9 mouse cellular contexts compared by ENCODE assay signal in the genomic region with DNA sequence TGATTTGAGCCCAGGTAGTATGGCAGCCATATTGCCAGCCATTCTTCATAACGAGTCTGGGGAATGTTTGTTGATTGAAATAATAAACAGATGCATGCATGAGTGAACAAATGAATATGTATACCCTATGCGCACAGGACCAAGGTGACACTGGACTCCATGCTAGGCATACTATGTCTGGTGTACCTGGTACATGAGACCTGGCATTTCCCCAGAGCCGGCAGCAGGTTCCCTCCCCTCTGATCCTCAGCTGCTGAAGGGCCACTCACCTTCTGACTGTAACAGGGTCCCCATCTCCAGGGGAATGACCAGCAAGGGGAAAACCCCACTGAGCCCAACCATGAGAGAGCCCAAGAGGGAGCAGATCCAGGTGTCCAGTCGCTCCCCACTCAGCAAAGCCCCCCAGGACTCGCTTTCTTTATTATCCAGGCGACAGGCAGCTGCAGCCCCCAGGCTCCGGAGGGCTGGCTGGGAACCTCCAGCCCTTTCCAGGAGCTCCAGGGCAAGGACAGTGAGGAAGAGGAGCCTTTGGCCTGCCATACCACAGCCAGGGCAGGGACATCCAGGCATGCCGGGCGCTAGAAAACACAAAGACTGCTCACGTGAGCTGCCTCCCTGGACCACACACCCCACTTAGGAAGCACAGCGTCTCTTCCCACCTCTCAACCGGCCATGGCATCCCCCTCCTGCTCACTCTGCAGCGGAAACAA. TPM values are rescaled to one million over a fixed set of nuclear protein-coding genes. Genes with fewer than 3 reads are reported as not detected.
DNase-seq lines count a peak whose midpoint lies in the region; ATAC-seq and TF ChIP-seq lines count a peak whose summit lies in the region.
"Had no signal": no experiment of that assay in that cellular context is flagged by ENCODE, and none has a peak within 500 bp of the region (broad histone marks: within the 10 kb centered on the region; RNA-seq: fewer than 3 reads in every experiment).

No protein-coding gene starts in this region.

- H3K9me3 ChIP-seq in kidney, embryonic 15.5 days (replicated peaks) = no peaks in the 10 kb centered on the region
- no peaks in the 10 kb centered on the region for H3K9me3 ChIP-seq in intestine, postnatal 0 days (ENCODE audit: control insufficient read depth)
- H3K9me3 ChIP-seq in midbrain, postnatal 0 days (ENCODE audit: low read length) = no peaks in the 10 kb centered on the region

- peak overlapping the region; percentile 72 for H3K4me3 ChIP-seq in kidney, embryonic 15.5 days (replicated peaks)
- H3K4me3 ChIP-seq in embryonic fibroblast, embryonic 13.5 days (ENCODE audit: insufficient read depth, low read length) = peak overlapping the region; percentile 80
- peak overlapping the region; percentile 1; the same call in 1 of the 2 replicates for H3K4me3 ChIP-seq in intestine, postnatal 0 days (ENCODE audit: low read depth, low read length)
- peak overlapping the region; percentile 75; the same call in 1 of the 2 replicates for H3K4me3 ChIP-seq in midbrain, postnatal 0 days (ENCODE audit: low read depth, low read length)

- H3K36me3 ChIP-seq in kidney, embryonic 15.5 days = peaks cover 34% of the 10 kb centered on the region
- H3K36me3 ChIP-seq in intestine, postnatal 0 days (ENCODE audit: control insufficient read depth, insufficient read depth) = peaks cover 17% of the 10 kb centered on the region
- H3K36me3 ChIP-seq in midbrain, postnatal 0 days (ENCODE audit: insufficient read depth, low read length) = peaks cover 16% of the 10 kb centered on the region

- ATAC-seq in kidney, embryonic 15.5 days (replicated peaks; ENCODE audit: low FRiP score) = no peak
- ATAC-seq in intestine, postnatal 0 days = no peak
- ATAC-seq in midbrain, postnatal 0 days (ENCODE audit: low FRiP score) = no peak

- no peak; the same call in 1 of the 2 replicates for TF ChIP-seq POLR2A in embryonic fibroblast, embryonic 13.5 days (IDR thresholded peaks at IDR 0.05; ENCODE audit: low read depth, low read length)

- H3K4me2 ChIP-seq in kidney, embryonic 15.5 days = peak overlapping the region; percentile 72
- peak overlapping the region; percentile 87 for H3K4me2 ChIP-seq in intestine, postnatal 0 days (replicated peaks; ENCODE audit: low read depth)
- peak overlapping the region; percentile 92 for H3K4me2 ChIP-seq in midbrain, postnatal 0 days (ENCODE audit: low read depth, low read length, poor library complexity, severe bottlenecking)

- H3K9ac ChIP-seq in kidney, embryonic 15.5 days = peak overlapping the region; percentile 32
- H3K9ac ChIP-seq in intestine, postnatal 0 days (ENCODE audit: low read depth, low read length) = no peak overlapping the region
- peak overlapping the region; percentile 44; the same call in 1 of the 2 replicates for H3K9ac ChIP-seq in midbrain, postnatal 0 days (replicated peaks; ENCODE audit: low read length, poor library complexity, severe bottlenecking)

- no peak overlapping the region for H3K27ac ChIP-seq in kidney, embryonic 15.5 days
- peak overlapping the region; percentile 95 for H3K27ac ChIP-seq in embryonic fibroblast, embryonic 13.5 days (ENCODE audit: insufficient read depth, low read length)
- no peak overlapping the region for H3K27ac ChIP-seq in intestine, postnatal 0 days (ENCODE audit: low read depth, low read length)
- no peak overlapping the region for H3K27ac ChIP-seq in midbrain, postnatal 0 days (ENCODE audit: low read depth, low read length)

- 59% methylated on average over 13 of the region's 13 CpGs for WGBS in kidney, embryonic 15.5 days
- WGBS in intestine, postnatal 0 days = 59% methylated on average over 13 of the region's 13 CpGs
- 57% methylated on average over 13 of the region's 13 CpGs for WGBS in midbrain, postnatal 0 days

- peaks cover 24% of the 10 kb centered on the region for H3K4me1 ChIP-seq in kidney, embryonic 15.5 days
- H3K4me1 ChIP-seq in embryonic fibroblast, embryonic 13.5 days (ENCODE audit: control insufficient read depth, insufficient read depth, low read length) = no peaks in the 10 kb centered on the region
- H3K4me1 ChIP-seq in intestine, postnatal 0 days (replicated peaks; ENCODE audit: control insufficient read depth, insufficient read depth, low read length) = 0 out of 2 replicates have a peak, but pooled peaks cover 2% of the 10 kb centered on the region
- peaks cover 11% of the 10 kb centered on the region for H3K4me1 ChIP-seq in midbrain, postnatal 0 days (ENCODE audit: insufficient read depth, low read length)

- TF ChIP-seq CTCF in embryonic fibroblast, embryonic 13.5 days (IDR thresholded peaks at IDR 0.05; ENCODE audit: borderline replicate concordance, insufficient read depth, low read length) = no peak
- no peak for TF ChIP-seq CTCF in intestine, postnatal 0 days (IDR thresholded peaks at IDR 0.05; ENCODE audit: low read depth)
- TF ChIP-seq CTCF in midbrain, postnatal 0 days (IDR thresholded peaks at IDR 0.05) = no peak

- DNase-seq in kidney, adult 9 months = no peak
- no peak for DNase-seq in midbrain, postnatal 0 days (ENCODE audit: low spot score)
- DNase-seq in embryo, embryonic 9.5 days (ENCODE audit: extremely low spot score) = no peak
- no peak for DNase-seq in spleen, postnatal 36 days (ENCODE audit: low spot score in 2 of 2)
- no peak for DNase-seq in adrenal gland, adult 2 months

- H3K27me3 ChIP-seq in kidney, embryonic 15.5 days = no peaks in the 10 kb centered on the region
- no peaks in the 10 kb centered on the region for H3K27me3 ChIP-seq in intestine, postnatal 0 days (replicated peaks; ENCODE audit: control insufficient read depth, insufficient read depth, low read length)
- no peaks in the 10 kb centered on the region for H3K27me3 ChIP-seq in midbrain, postnatal 0 days (ENCODE audit: insufficient read depth, low read length)
- H3K27me3 ChIP-seq: Patski had no signal

RNA-seq across cellular contexts. Expression of gene Slc39a13, which starts 1.9 kb away (rescaled TPM):
- 41.2 and 48.5 TPM in 2 replicates for polyA plus RNA-seq in kidney, embryonic 15.5 days (2015; fragmentation: Nextera tagmentation; extraction: Ambion mirVana)
- 93.5 and 104 TPM in 2 replicates for polyA plus RNA-seq in embryonic fibroblast, embryonic 13.5 days (2011; ENCODE audit: insufficient read length, low read depth, missing spikeins)
- 12.6 and 15.0 TPM in 2 replicates for polyA plus RNA-seq in intestine, postnatal 0 days (2015; fragmentation: Nextera tagmentation; extraction: Ambion mirVana)
- 34.1 and 40.3 TPM in 2 replicates for total RNA-seq in midbrain, postnatal 0 days (2014; rRNA removed)
- 22.7 and 26.3 TPM in 2 replicates for polyA plus RNA-seq in midbrain, postnatal 0 days (2015; fragmentation: Nextera tagmentation; extraction: Ambion mirVana)
- 10 to 100 TPM; 27.7 to 36.7 TPM for total RNA-seq in adrenal gland, adult 2 months (2021)
- polyA plus RNA-seq in adrenal gland, adult 2 months (2012; rRNA removed) = 60.4 and 66.7 TPM in 2 replicates

RNA-seq across cellular contexts. Expression of gene Spi1, which starts 13.9 kb away (rescaled TPM):
- 4.7 and 5.4 TPM in 2 replicates for polyA plus RNA-seq in kidney, embryonic 15.5 days (2015; fragmentation: Nextera tagmentation; extraction: Ambion mirVana)
- polyA plus RNA-seq in embryonic fibroblast, embryonic 13.5 days (2011; ENCODE audit: insufficient read length, low read depth, missing spikeins) = 0.79 TPM in 1 of 2 replicates, not detected in the other
- 5.1 and 7.3 TPM in 2 replicates for polyA plus RNA-seq in intestine, postnatal 0 days (2015; fragmentation: Nextera tagmentation; extraction: Ambion mirVana)
- 4.4 and 10.0 TPM in 2 replicates for total RNA-seq in midbrain, postnatal 0 days (2014; rRNA removed)
- 4.0 and 4.2 TPM in 2 replicates for polyA plus RNA-seq in midbrain, postnatal 0 days (2015; fragmentation: Nextera tagmentation; extraction: Ambion mirVana)
- 1 to 10 TPM; 5.0 to 7.1 TPM for total RNA-seq in adrenal gland, adult 2 months (2021)
- polyA plus RNA-seq in adrenal gland, adult 2 months (2012; rRNA removed) = 17.6 and 21.9 TPM in 2 replicates

RNA-seq across cellular contexts. Expression of gene Psmc3, which starts 14.5 kb away (rescaled TPM):
- polyA plus RNA-seq in kidney, embryonic 15.5 days (2015; fragmentation: Nextera tagmentation; extraction: Ambion mirVana) = 307 and 315 TPM in 2 replicates
- 309 and 331 TPM in 2 replicates for polyA plus RNA-seq in embryonic fibroblast, embryonic 13.5 days (2011; ENCODE audit: insufficient read length, low read depth, missing spikeins)
- polyA plus RNA-seq in intestine, postnatal 0 days (2015; fragmentation: Nextera tagmentation; extraction: Ambion mirVana) = 155 and 163 TPM in 2 replicates
- 166 and 183 TPM in 2 replicates for total RNA-seq in midbrain, postnatal 0 days (2014; rRNA removed)
- 245 and 253 TPM in 2 replicates for polyA plus RNA-seq in midbrain, postnatal 0 days (2015; fragmentation: Nextera tagmentation; extraction: Ambion mirVana)
- total RNA-seq in adrenal gland, adult 2 months (2021) = 100 to 1,000 TPM; 235 to 255 TPM
- polyA plus RNA-seq in adrenal gland, adult 2 months (2012; rRNA removed) = 28.1 and 31.9 TPM in 2 replicates

RNA-seq across cellular contexts. Expression of gene Rapsn, which starts 32.9 kb away (rescaled TPM):
- polyA plus RNA-seq in kidney, embryonic 15.5 days (2015; fragmentation: Nextera tagmentation; extraction: Ambion mirVana) = 2.7 and 3.4 TPM in 2 replicates
- not detected in 2 replicates for polyA plus RNA-seq in embryonic fibroblast, embryonic 13.5 days (2011; ENCODE audit: insufficient read length, low read depth, missing spikeins)
- 0.50 and 0.55 TPM in 2 replicates for polyA plus RNA-seq in intestine, postnatal 0 days (2015; fragmentation: Nextera tagmentation; extraction: Ambion mirVana)
- total RNA-seq in midbrain, postnatal 0 days (2014; rRNA removed) = 1.7 and 2.4 TPM in 2 replicates
- polyA plus RNA-seq in midbrain, postnatal 0 days (2015; fragmentation: Nextera tagmentation; extraction: Ambion mirVana) = 0.97 and 1.2 TPM in 2 replicates
- 1 to 10 TPM in 1 of 2 experiments, under 1 TPM in 1; 0.72 to 3.1 TPM for total RNA-seq in adrenal gland, adult 2 months (2021)
- polyA plus RNA-seq in adrenal gland, adult 2 months (2012; rRNA removed) = 3.8 and 5.0 TPM in 2 replicates

RNA-seq across cellular contexts. Expression of gene Mybpc3, which starts 49.6 kb away (rescaled TPM):
- polyA plus RNA-seq in kidney, embryonic 15.5 days (2015; fragmentation: Nextera tagmentation; extraction: Ambion mirVana) = 0.10 and 0.13 TPM in 2 replicates
- not detected in 2 replicates for polyA plus RNA-seq in embryonic fibroblast, embryonic 13.5 days (2011; ENCODE audit: insufficient read length, low read depth, missing spikeins)
- polyA plus RNA-seq in intestine, postnatal 0 days (2015; fragmentation: Nextera tagmentation; extraction: Ambion mirVana) = not detected in 2 replicates
- total RNA-seq in midbrain, postnatal 0 days (2014; rRNA removed) = 0.09 TPM in 1 of 2 replicates, not detected in the other
- not detected in 2 replicates for polyA plus RNA-seq in midbrain, postnatal 0 days (2015; fragmentation: Nextera tagmentation; extraction: Ambion mirVana)
- total RNA-seq in adrenal gland, adult 2 months (2021) = under 1 TPM; 0.07 to 0.09 TPM
- polyA plus RNA-seq in adrenal gland, adult 2 months (2012; rRNA removed) = not detected in 2 replicates
- polyA plus RNA-seq: Patski had no signal

Comparison
In these comparisons a context has a peak if more than half of its experiments do, and no peak if none do; other contexts are left out.
1. H3K4me3 ChIP-seq: peak in every context shown above with its lines; median percentile 80 in embryonic fibroblast, embryonic 13.5 days; 75 in midbrain, postnatal 0 days; 72 in kidney, embryonic 15.5 days; 1 in intestine, postnatal 0 days.